Mouse (Mus musculus) thymus, postnatal 10 days (tissue): ENCODE results near the gene Trmt1.

ENCODE experiments used
- DNase-seq, 2 experiments: peaks; one replicate each; pipeline ENCODE4 v3.0.0; 2021; ENCODE audit warnings: low spot score in 2 of 2

Trmt1 gene

GRCm38 (mm10) chr8:84731371-84732177, 45.5 kb downstream of the Trmt1 start:
- DNase-seq: no peak

- no peak for DNase-seq
Observed at GRCm38 (mm10) chr8:84732545-84732944, 46.4 kb downstream of the Trmt1 start.

GRCm38 (mm10) chr8:84732996-84733395, 46.9 kb downstream of the Trmt1 start:
- DNase-seq: no peak

- no peak for DNase-seq
Observed at GRCm38 (mm10) chr8:84733959-84734358, 47.9 kb downstream of the Trmt1 start.

GRCm38 (mm10) chr8:84734680-84735079, 48.6 kb downstream of the Trmt1 start:
- DNase-seq: no peak

GRCm38 (mm10) chr8:84735597-84735996, 49.5 kb downstream of the Trmt1 start:
- DNase-seq: no peak

GRCm38 (mm10) chr8:84736521-84736920, 50.4 kb downstream of the Trmt1 start:
- no peak for DNase-seq

- DNase-seq: peak; percentile 69 to 85
Observed at GRCm38 (mm10) chr8:84737608-84738007, 51.5 kb downstream of the Trmt1 start.

GRCm38 (mm10) chr8:84738266-84738665, 52.2 kb downstream of the Trmt1 start:
- DNase-seq: no peak

GRCm38 (mm10) chr8:84738715-84739400, 52.8 kb downstream of the Trmt1 start:
- no peak for DNase-seq

- no peak for DNase-seq
Observed at GRCm38 (mm10) chr8:84739401-84739742, 53.3 kb downstream of the Trmt1 start.

- no peak for DNase-seq
Observed at GRCm38 (mm10) chr8:84740895-84741843, 55.1 kb downstream of the Trmt1 start.

- DNase-seq: no peak
Observed at GRCm38 (mm10) chr8:84742171-84743053, 56.3 kb downstream of the Trmt1 start.

GRCm38 (mm10) chr8:84743054-84743415, 56.9 kb downstream of the Trmt1 start:
- DNase-seq: no peak

GRCm38 (mm10) chr8:84743517-84744420, 57.7 kb downstream of the Trmt1 start:
- no peak for DNase-seq

- peak; percentile 19 to 50 for DNase-seq
Observed at GRCm38 (mm10) chr8:84745032-84745925, 59.2 kb downstream of the Trmt1 start.
